Mouse (Mus musculus): Measurements from ENCODE around the gene Pgm1. TPM values are rescaled to one million over a fixed set of nuclear protein-coding genes. Genes with fewer than 3 reads are reported as not detected.

Gene Pgm1
- polyA plus RNA-seq, 1 experiment from 2014 or later: 258 TPM

DNA sequence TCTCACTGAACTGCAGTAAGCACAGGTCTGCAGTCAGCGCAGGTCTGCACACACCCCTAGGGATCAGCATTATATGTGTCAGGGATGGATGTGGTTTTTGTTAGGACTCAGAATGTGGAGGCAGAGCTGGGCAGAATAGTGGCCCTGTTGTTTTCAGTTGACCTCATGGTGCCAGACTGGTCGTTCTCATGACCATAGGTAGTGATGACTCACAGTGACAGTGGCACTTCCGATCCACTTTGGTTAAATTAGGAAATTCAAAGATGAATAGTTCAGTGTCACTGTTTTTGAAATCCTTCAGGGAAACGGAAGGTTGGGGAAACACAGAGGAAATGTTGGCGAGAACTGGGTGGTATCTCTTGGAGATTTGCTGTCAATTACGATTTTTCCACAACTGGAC lies 43.7 kb downstream of the Pgm1 start:
- no peak overlapping the region for H3K4me3 ChIP-seq (ENCODE audit: low read length)
- H3K4me1 ChIP-seq (ENCODE audit: control insufficient read depth, insufficient read depth, low read length): no peaks in the 10 kb centered on the region
- no peak for ATAC-seq
- H3K36me3 ChIP-seq (ENCODE audit: control insufficient read depth, insufficient read depth, low read length): peaks cover 4% of the 10 kb centered on the region
- H3K27me3 ChIP-seq (replicated peaks; ENCODE audit: control insufficient read depth, insufficient read depth, low read length): no peaks in the 10 kb centered on the region
- no peak overlapping the region for H3K4me2 ChIP-seq (ENCODE audit: low read depth, low read length)
- no peak overlapping the region for H3K9ac ChIP-seq (ENCODE audit: low read depth, low read length)
- H3K27ac ChIP-seq (ENCODE audit: low read length): no peak overlapping the region
- no peaks in the 10 kb centered on the region for H3K9me3 ChIP-seq (ENCODE audit: control insufficient read depth, low read length)
- WGBS: 87% methylated on average over 6 of the region's 6 CpGs

DNA sequence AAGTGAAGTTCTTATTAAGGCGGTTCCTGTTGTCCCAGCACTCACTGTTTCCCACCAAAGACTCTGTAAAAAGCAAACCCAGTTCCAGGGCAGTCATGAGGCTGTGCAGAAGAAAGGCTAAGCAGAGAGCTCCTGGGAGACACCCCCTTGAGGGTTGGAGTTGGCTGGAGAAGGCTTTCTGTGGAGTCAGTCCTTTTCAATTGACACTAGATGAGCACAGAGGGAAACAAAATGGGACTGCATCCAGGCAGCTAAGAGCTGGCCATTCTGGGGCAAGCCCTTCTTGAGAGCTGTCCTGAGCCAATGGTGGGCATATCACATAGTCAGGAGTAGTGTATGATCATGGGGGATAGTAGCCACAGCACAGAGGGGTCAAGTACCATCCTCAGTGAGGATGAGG lies 44.7 kb downstream of the Pgm1 start:
- Histone ChIP-seq H3K4me3 (ENCODE audit: low read length) (no peak overlapping the region), H3K36me3 (ENCODE audit: control insufficient read depth, insufficient read depth, low read length) (peaks cover 4% of the 10 kb centered on the region), H3K9me3 (ENCODE audit: control insufficient read depth, low read length) (no peaks in the 10 kb centered on the region), H3K4me2 (ENCODE audit: low read depth, low read length) (no peak overlapping the region), H3K27me3 (replicated peaks; ENCODE audit: control insufficient read depth, insufficient read depth, low read length) (no peaks in the 10 kb centered on the region), H3K4me1 (ENCODE audit: control insufficient read depth, insufficient read depth, low read length) (no peaks in the 10 kb centered on the region), H3K9ac (ENCODE audit: low read depth, low read length) (no peak overlapping the region), H3K27ac (ENCODE audit: low read length) (no peak overlapping the region)
- no peak for ATAC-seq
- 92% methylated on average over 1 of the region's 1 CpGs for WGBS

- no peaks in the 10 kb centered on the region for H3K9me3 ChIP-seq (ENCODE audit: control insufficient read depth, low read length)
- peaks cover 4% of the 10 kb centered on the region for H3K36me3 ChIP-seq (ENCODE audit: control insufficient read depth, insufficient read depth, low read length)
- H3K4me2 ChIP-seq (ENCODE audit: low read depth, low read length): no peak overlapping the region
- no peak overlapping the region for H3K9ac ChIP-seq (ENCODE audit: low read depth, low read length)
- H3K4me3 ChIP-seq (ENCODE audit: low read length): no peak overlapping the region
- H3K27ac ChIP-seq (ENCODE audit: low read length): no peak overlapping the region
- no peaks in the 10 kb centered on the region for H3K27me3 ChIP-seq (replicated peaks; ENCODE audit: control insufficient read depth, insufficient read depth, low read length)
- no peak for ATAC-seq
- no peaks in the 10 kb centered on the region for H3K4me1 ChIP-seq (ENCODE audit: control insufficient read depth, insufficient read depth, low read length)
- 73% methylated on average over 5 of the region's 5 CpGs for WGBS
Observed at GRCm38 (mm10) chr4:99974375-99974774, 45.2 kb downstream of the Pgm1 start.

- H3K9me3 ChIP-seq (ENCODE audit: control insufficient read depth, low read length): no peaks in the 10 kb centered on the region
- H3K27me3 ChIP-seq (replicated peaks; ENCODE audit: control insufficient read depth, insufficient read depth, low read length): no peaks in the 10 kb centered on the region
- H3K27ac ChIP-seq (ENCODE audit: low read length): no peak overlapping the region
- H3K4me1 ChIP-seq (ENCODE audit: control insufficient read depth, insufficient read depth, low read length): no peaks in the 10 kb centered on the region
- H3K4me2 ChIP-seq (ENCODE audit: low read depth, low read length): no peak overlapping the region
- ATAC-seq: no peak
- H3K9ac ChIP-seq (ENCODE audit: low read depth, low read length): no peak overlapping the region
- H3K4me3 ChIP-seq (ENCODE audit: low read length): no peak overlapping the region
- 86% methylated on average over 5 of the region's 5 CpGs for WGBS
- no peaks in the 10 kb centered on the region for H3K36me3 ChIP-seq (ENCODE audit: control insufficient read depth, insufficient read depth, low read length)
Observed at GRCm38 (mm10) chr4:99979326-99979725, 50.1 kb downstream of the Pgm1 start.

GRCm38 (mm10) chr4:99981216-99981615 lies 52.0 kb downstream of the Pgm1 start:
- Histone ChIP-seq H3K9me3 (ENCODE audit: control insufficient read depth, low read length) (no peaks in the 10 kb centered on the region), H3K4me3 (ENCODE audit: low read length) (no peak overlapping the region), H3K4me2 (ENCODE audit: low read depth, low read length) (no peak overlapping the region), H3K27me3 (replicated peaks; ENCODE audit: control insufficient read depth, insufficient read depth, low read length) (no peaks in the 10 kb centered on the region), H3K27ac (ENCODE audit: low read length) (no peak overlapping the region), H3K9ac (ENCODE audit: low read depth, low read length) (no peak overlapping the region), H3K4me1 (ENCODE audit: control insufficient read depth, insufficient read depth, low read length) (no peaks in the 10 kb centered on the region), H3K36me3 (ENCODE audit: control insufficient read depth, insufficient read depth, low read length) (no peaks in the 10 kb centered on the region)
- ATAC-seq: no peak
- 93% methylated on average over 2 of the region's 2 CpGs for WGBS

- H3K27me3 ChIP-seq (replicated peaks; ENCODE audit: control insufficient read depth, insufficient read depth, low read length): no peaks in the 10 kb centered on the region
- WGBS: 62% methylated on average over 13 of the region's 13 CpGs
- H3K4me1 ChIP-seq (ENCODE audit: control insufficient read depth, insufficient read depth, low read length): no peaks in the 10 kb centered on the region
- H3K9ac ChIP-seq (ENCODE audit: low read depth, low read length): no peak overlapping the region
- ATAC-seq: no peak
- no peak overlapping the region for H3K27ac ChIP-seq (ENCODE audit: low read length)
- H3K36me3 ChIP-seq (ENCODE audit: control insufficient read depth, insufficient read depth, low read length): no peaks in the 10 kb centered on the region
- H3K4me3 ChIP-seq (ENCODE audit: low read length): no peak overlapping the region
- no peaks in the 10 kb centered on the region for H3K9me3 ChIP-seq (ENCODE audit: control insufficient read depth, low read length)
- H3K4me2 ChIP-seq (ENCODE audit: low read depth, low read length): no peak overlapping the region
Observed at GRCm38 (mm10) chr4:99983652-99984368, 54.6 kb downstream of the Pgm1 start.

GRCm38 (mm10) chr4:99984369-99984752 lies 55.1 kb downstream of the Pgm1 start:
- no peak overlapping the region for H3K27ac ChIP-seq (ENCODE audit: low read length)
- no peaks in the 10 kb centered on the region for H3K27me3 ChIP-seq (replicated peaks; ENCODE audit: control insufficient read depth, insufficient read depth, low read length)
- 74% methylated on average over 7 of the region's 7 CpGs for WGBS
- H3K36me3 ChIP-seq (ENCODE audit: control insufficient read depth, insufficient read depth, low read length): no peaks in the 10 kb centered on the region
- H3K9ac ChIP-seq (ENCODE audit: low read depth, low read length): no peak overlapping the region
- H3K4me3 ChIP-seq (ENCODE audit: low read length): no peak overlapping the region
- no peak for ATAC-seq
- H3K4me2 ChIP-seq (ENCODE audit: low read depth, low read length): no peak overlapping the region
- no peaks in the 10 kb centered on the region for H3K9me3 ChIP-seq (ENCODE audit: control insufficient read depth, low read length)
- H3K4me1 ChIP-seq (ENCODE audit: control insufficient read depth, insufficient read depth, low read length): no peaks in the 10 kb centered on the region

GRCm38 (mm10) chr4:99985086-99985485 lies 55.9 kb downstream of the Pgm1 start:
- H3K4me2 ChIP-seq (ENCODE audit: low read depth, low read length): no peak overlapping the region
- no peaks in the 10 kb centered on the region for H3K36me3 ChIP-seq (ENCODE audit: control insufficient read depth, insufficient read depth, low read length)
- WGBS: 80% methylated on average over 7 of the region's 7 CpGs

GRCm38 (mm10) chr4:99985631-99986030 lies 56.4 kb downstream of the Pgm1 start:
- H3K27me3 ChIP-seq (replicated peaks; ENCODE audit: control insufficient read depth, insufficient read depth, low read length): no peaks in the 10 kb centered on the region
- no peak for ATAC-seq
- no peak overlapping the region for H3K27ac ChIP-seq (ENCODE audit: low read length)
- no peak overlapping the region for H3K4me2 ChIP-seq (ENCODE audit: low read depth, low read length)
- no peak overlapping the region for H3K4me3 ChIP-seq (ENCODE audit: low read length)
- H3K9me3 ChIP-seq (ENCODE audit: control insufficient read depth, low read length): no peaks in the 10 kb centered on the region
- H3K36me3 ChIP-seq (ENCODE audit: control insufficient read depth, insufficient read depth, low read length): no peaks in the 10 kb centered on the region
- no peak overlapping the region for H3K9ac ChIP-seq (ENCODE audit: low read depth, low read length)
- no peaks in the 10 kb centered on the region for H3K4me1 ChIP-seq (ENCODE audit: control insufficient read depth, insufficient read depth, low read length)
- WGBS: 81% methylated on average over 12 of the region's 12 CpGs

More at GRCm38 (mm10) chr4:99985086-99985485, 55.9 kb downstream of the Pgm1 start:
- Histone ChIP-seq H3K9ac (ENCODE audit: low read depth, low read length) (no peak overlapping the region), H3K27ac (ENCODE audit: low read length) (no peak overlapping the region), H3K27me3 (replicated peaks; ENCODE audit: control insufficient read depth, insufficient read depth, low read length) (no peaks in the 10 kb centered on the region), H3K4me1 (ENCODE audit: control insufficient read depth, insufficient read depth, low read length) (no peaks in the 10 kb centered on the region), H3K4me3 (ENCODE audit: low read length) (no peak overlapping the region), H3K9me3 (ENCODE audit: control insufficient read depth, low read length) (no peaks in the 10 kb centered on the region)
- no peak for ATAC-seq

- Histone ChIP-seq H3K9ac (ENCODE audit: low read depth, low read length) (no peak overlapping the region), H3K27ac (ENCODE audit: low read length) (no peak overlapping the region), H3K4me1 (ENCODE audit: control insufficient read depth, insufficient read depth, low read length) (no peaks in the 10 kb centered on the region), H3K4me3 (ENCODE audit: low read length) (no peak overlapping the region), H3K9me3 (ENCODE audit: control insufficient read depth, low read length) (no peaks in the 10 kb centered on the region), H3K4me2 (ENCODE audit: low read depth, low read length) (no peak overlapping the region), H3K27me3 (replicated peaks; ENCODE audit: control insufficient read depth, insufficient read depth, low read length) (no peaks in the 10 kb centered on the region), H3K36me3 (ENCODE audit: control insufficient read depth, insufficient read depth, low read length) (no peaks in the 10 kb centered on the region)
- 87% methylated on average over 10 of the region's 10 CpGs for WGBS
- no peak for ATAC-seq
Observed at GRCm38 (mm10) chr4:99986609-99987008, 57.4 kb downstream of the Pgm1 start.

All from intestine, embryonic 16.5 days (tissue).